Mouse (Mus musculus): ENCODE measurements around the gene Mslnl. TPM values are rescaled to one million over a fixed set of nuclear protein-coding genes. Genes with fewer than 3 reads are reported as not detected.

The Mslnl gene
- polyA plus RNA-seq, 1 experiment = 0.30 TPM

DNA sequence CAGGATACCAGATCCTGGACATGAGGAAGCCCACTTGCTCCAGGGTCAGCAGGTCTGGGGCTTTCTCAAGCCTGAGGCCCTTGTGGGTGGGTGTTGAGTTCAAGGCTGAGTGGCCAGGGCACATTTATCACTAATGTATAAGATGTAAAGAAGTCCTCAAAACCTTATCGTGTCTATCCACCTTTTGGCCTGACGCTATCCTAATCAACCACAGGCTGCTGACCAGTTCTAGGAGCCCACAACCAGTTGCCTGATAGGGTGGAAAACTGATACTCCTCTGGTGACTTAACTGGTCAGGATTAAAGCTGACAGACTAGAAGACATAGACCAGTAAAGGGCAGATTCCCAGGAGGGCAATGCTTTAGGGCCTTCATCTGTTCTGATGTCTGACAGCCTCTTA, 25.8 kb upstream of the Mslnl start:
- Histone ChIP-seq H3K4me1 (ENCODE audit: control insufficient read depth, insufficient read depth, low read length) (no peaks in the 10 kb centered on the region), H3K27me3 (ENCODE audit: control insufficient read depth, insufficient read depth, low read length, poor library complexity, severe bottlenecking) (no peaks in the 10 kb centered on the region), H3K9ac (ENCODE audit: low read depth, poor library complexity, severe bottlenecking) (no peak overlapping the region), H3K36me3 (ENCODE audit: control insufficient read depth, insufficient read depth, low read length, poor library complexity, severe bottlenecking) (no peaks in the 10 kb centered on the region), H3K9me3 (replicated peaks; ENCODE audit: control insufficient read depth, insufficient read depth, low read length, poor library complexity, severe bottlenecking) (peaks cover 13% of the 10 kb centered on the region), H3K27ac (ENCODE audit: insufficient read depth, low read length) (no peak overlapping the region), H3K4me3 (ENCODE audit: low read depth, low read length) (no peak overlapping the region)
- TF ChIP-seq CTCF (IDR thresholded peaks at IDR 0.05; ENCODE audit: low read depth, low read length) (no peak), EP300 (IDR thresholded peaks at IDR 0.05; ENCODE audit: insufficient read depth, low read depth, low read length) (no peak), POLR2A (IDR thresholded peaks at IDR 0.05; ENCODE audit: insufficient read depth, low read length) (no peak)

DNA sequence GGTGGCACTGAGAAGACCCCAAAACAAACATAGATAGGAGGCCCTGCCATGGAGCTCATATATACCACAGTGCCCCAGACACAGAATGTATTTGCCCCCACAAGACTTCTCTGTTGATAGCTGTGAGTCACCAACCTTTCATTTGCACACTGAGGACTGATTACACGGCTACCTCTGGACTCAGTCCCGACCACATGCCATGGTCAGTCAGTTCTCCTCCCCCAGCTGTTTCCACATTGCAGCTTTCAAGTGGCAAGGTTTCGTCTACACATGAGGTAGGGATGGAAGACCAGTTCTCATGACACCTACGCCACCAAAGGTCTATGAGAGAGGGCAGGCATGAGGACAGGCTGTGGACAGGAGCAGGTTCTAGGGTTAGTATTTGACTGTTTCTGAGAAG, 24.7 kb upstream of the Mslnl start:
- H3K27me3 ChIP-seq (ENCODE audit: control insufficient read depth, insufficient read depth, low read length, poor library complexity, severe bottlenecking) = no peaks in the 10 kb centered on the region
- no peak for TF ChIP-seq EP300 (IDR thresholded peaks at IDR 0.05; ENCODE audit: insufficient read depth, low read depth, low read length)
- no peak for TF ChIP-seq POLR2A (IDR thresholded peaks at IDR 0.05; ENCODE audit: insufficient read depth, low read length)
- TF ChIP-seq CTCF (IDR thresholded peaks at IDR 0.05; ENCODE audit: low read depth, low read length) = no peak
- H3K4me1 ChIP-seq (ENCODE audit: control insufficient read depth, insufficient read depth, low read length) = peaks cover 9% of the 10 kb centered on the region
- peaks cover 13% of the 10 kb centered on the region for H3K9me3 ChIP-seq (replicated peaks; ENCODE audit: control insufficient read depth, insufficient read depth, low read length, poor library complexity, severe bottlenecking)
- H3K36me3 ChIP-seq (ENCODE audit: control insufficient read depth, insufficient read depth, low read length, poor library complexity, severe bottlenecking) = no peaks in the 10 kb centered on the region
- no peak overlapping the region for H3K9ac ChIP-seq (ENCODE audit: low read depth, poor library complexity, severe bottlenecking)
- H3K27ac ChIP-seq (ENCODE audit: insufficient read depth, low read length) = no peak overlapping the region
- no peak overlapping the region for H3K4me3 ChIP-seq (ENCODE audit: low read depth, low read length)

DNA sequence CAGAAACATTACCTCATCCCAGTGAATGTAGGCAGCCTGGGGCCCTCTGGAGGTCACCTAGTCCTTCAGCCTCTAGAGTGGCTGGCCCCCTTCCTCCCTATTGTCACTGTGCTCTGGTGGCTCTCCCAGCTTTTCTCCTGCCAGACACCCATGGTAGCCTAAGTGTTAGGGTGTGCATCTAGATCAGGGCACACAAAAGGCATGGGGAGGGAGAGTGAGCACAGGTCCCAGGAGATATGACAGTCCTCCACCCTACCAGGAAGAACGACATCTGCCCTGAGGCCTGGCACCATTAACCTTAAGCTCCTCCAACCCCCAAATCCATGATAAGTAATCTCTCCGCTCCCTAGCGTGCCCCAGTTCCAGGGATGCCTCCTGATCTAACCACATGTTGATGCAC, 20.2 kb upstream of the Mslnl start:
- H3K27ac ChIP-seq (ENCODE audit: insufficient read depth, low read length) = no peak overlapping the region
- H3K4me3 ChIP-seq (ENCODE audit: low read depth, low read length) = no peak overlapping the region
- peaks cover 10% of the 10 kb centered on the region for H3K4me1 ChIP-seq (ENCODE audit: control insufficient read depth, insufficient read depth, low read length)
- H3K9ac ChIP-seq (ENCODE audit: low read depth, poor library complexity, severe bottlenecking) = no peak overlapping the region
- TF ChIP-seq EP300 (IDR thresholded peaks at IDR 0.05; ENCODE audit: insufficient read depth, low read depth, low read length) = no peak
- no peak for TF ChIP-seq CTCF (IDR thresholded peaks at IDR 0.05; ENCODE audit: low read depth, low read length)
- TF ChIP-seq POLR2A (IDR thresholded peaks at IDR 0.05; ENCODE audit: insufficient read depth, low read length) = no peak
- peaks cover 10% of the 10 kb centered on the region for H3K36me3 ChIP-seq (ENCODE audit: control insufficient read depth, insufficient read depth, low read length, poor library complexity, severe bottlenecking)
- H3K9me3 ChIP-seq (replicated peaks; ENCODE audit: control insufficient read depth, insufficient read depth, low read length, poor library complexity, severe bottlenecking) = no peaks in the 10 kb centered on the region
- H3K27me3 ChIP-seq (ENCODE audit: control insufficient read depth, insufficient read depth, low read length, poor library complexity, severe bottlenecking) = no peaks in the 10 kb centered on the region

DNA sequence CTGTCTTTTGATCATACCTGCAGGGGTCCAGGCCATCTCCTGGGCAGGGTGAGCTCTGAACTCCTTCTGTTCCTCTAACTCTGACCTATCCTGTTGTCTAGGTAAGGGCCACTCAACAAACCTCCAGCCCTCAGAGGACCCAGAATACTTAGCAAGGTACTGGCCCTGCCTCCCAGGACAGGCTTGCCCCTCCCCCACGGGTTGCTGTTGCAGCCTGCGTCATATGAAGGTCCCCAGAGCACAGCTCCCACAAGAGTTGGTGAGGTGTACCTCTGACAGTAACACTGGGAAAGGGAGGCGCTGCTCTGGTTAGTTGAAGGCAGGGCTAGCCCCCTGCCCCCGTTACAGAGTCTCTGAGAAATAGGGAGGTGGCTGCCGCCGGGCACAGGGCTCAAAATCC, 19.7 kb upstream of the Mslnl start:
- no peak overlapping the region for H3K4me3 ChIP-seq (ENCODE audit: low read depth, low read length)
- no peak for TF ChIP-seq EP300 (IDR thresholded peaks at IDR 0.05; ENCODE audit: insufficient read depth, low read depth, low read length)
- no peak for TF ChIP-seq POLR2A (IDR thresholded peaks at IDR 0.05; ENCODE audit: insufficient read depth, low read length)
- TF ChIP-seq CTCF (IDR thresholded peaks at IDR 0.05; ENCODE audit: low read depth, low read length) = no peak
- peaks cover 14% of the 10 kb centered on the region for H3K36me3 ChIP-seq (ENCODE audit: control insufficient read depth, insufficient read depth, low read length, poor library complexity, severe bottlenecking)
- no peaks in the 10 kb centered on the region for H3K9me3 ChIP-seq (replicated peaks; ENCODE audit: control insufficient read depth, insufficient read depth, low read length, poor library complexity, severe bottlenecking)
- no peak overlapping the region for H3K27ac ChIP-seq (ENCODE audit: insufficient read depth, low read length)
- 0 out of 2 replicates have a peak overlapping the region, but pooled peaks have one; percentile 49 for H3K9ac ChIP-seq (ENCODE audit: low read depth, poor library complexity, severe bottlenecking)
- H3K27me3 ChIP-seq (ENCODE audit: control insufficient read depth, insufficient read depth, low read length, poor library complexity, severe bottlenecking) = no peaks in the 10 kb centered on the region
- H3K4me1 ChIP-seq (ENCODE audit: control insufficient read depth, insufficient read depth, low read length) = peaks cover 10% of the 10 kb centered on the region

DNA sequence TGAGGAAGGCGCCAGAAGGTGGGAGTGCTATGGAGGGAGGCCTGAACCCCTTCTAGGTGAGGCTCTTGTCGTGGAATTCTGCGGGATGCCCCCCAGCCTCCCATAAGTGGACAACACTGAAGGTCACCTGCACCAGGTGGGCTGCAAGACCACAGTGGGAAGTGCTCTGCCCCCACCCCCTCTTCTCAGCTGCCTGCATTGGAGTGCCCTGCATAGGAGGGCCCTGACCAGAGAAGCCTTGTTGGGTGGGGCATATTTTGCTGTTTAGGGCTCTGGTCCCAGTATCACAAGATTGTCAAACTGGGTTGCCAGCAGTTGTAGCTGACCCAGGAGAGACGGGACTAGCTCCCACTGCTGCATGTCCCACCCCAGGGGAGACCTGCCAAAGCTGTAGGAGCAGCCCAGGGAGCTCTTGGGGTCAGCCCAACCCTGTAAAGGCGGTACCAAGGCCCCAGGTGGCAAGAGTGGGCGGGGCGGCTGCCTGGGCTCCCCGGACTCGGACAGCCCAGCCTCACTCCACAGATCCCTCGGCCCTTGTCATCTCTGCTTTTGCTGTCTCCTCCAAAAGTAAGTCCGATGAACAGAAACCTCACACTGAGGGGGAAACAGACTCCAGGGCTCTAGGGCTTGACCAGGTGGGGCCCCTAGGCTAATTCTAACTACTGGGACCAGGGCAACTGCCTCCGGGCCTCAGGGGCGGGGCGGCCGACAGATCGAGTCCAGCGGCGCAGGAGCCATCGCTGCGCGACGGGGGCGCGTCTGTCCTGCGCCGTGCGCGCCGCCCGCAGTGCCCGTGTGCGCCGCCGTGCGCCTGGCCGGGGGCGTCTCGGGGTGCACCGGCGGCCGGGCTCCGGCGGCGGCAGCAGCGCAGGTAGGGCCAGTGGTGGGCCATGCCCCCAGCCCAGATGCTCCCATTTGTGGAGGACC, 18.9 kb upstream of the Mslnl start, which contains the start of gene Gng13:
Gng13 (plus strand) TSS at position 461 of the 927 bp plus-strand sequence.
- Histone ChIP-seq H3K4me1 (ENCODE audit: control insufficient read depth, insufficient read depth, low read length) (peaks cover 10% of the 10 kb centered on the region), H3K9me3 (replicated peaks; ENCODE audit: control insufficient read depth, insufficient read depth, low read length, poor library complexity, severe bottlenecking) (no peaks in the 10 kb centered on the region), H3K27ac (ENCODE audit: insufficient read depth, low read length) (no peak within 1 kb of the TSS), H3K9ac (ENCODE audit: low read depth, poor library complexity, severe bottlenecking) (peak within 1 kb of the TSS; percentile 49), H3K36me3 (ENCODE audit: control insufficient read depth, insufficient read depth, low read length, poor library complexity, severe bottlenecking) (peaks cover 20% of the 10 kb centered on the region), H3K4me3 (ENCODE audit: low read depth, low read length) (peak within 1 kb of the TSS; percentile 51), H3K27me3 (ENCODE audit: control insufficient read depth, insufficient read depth, low read length, poor library complexity, severe bottlenecking) (no peaks in the 10 kb centered on the region)
- no peak for TF ChIP-seq POLR2A (IDR thresholded peaks at IDR 0.05; ENCODE audit: insufficient read depth, low read length)
- TF ChIP-seq EP300 (IDR thresholded peaks at IDR 0.05; ENCODE audit: insufficient read depth, low read depth, low read length) = no peak
- no peak for TF ChIP-seq CTCF (IDR thresholded peaks at IDR 0.05; ENCODE audit: low read depth, low read length)

DNA sequence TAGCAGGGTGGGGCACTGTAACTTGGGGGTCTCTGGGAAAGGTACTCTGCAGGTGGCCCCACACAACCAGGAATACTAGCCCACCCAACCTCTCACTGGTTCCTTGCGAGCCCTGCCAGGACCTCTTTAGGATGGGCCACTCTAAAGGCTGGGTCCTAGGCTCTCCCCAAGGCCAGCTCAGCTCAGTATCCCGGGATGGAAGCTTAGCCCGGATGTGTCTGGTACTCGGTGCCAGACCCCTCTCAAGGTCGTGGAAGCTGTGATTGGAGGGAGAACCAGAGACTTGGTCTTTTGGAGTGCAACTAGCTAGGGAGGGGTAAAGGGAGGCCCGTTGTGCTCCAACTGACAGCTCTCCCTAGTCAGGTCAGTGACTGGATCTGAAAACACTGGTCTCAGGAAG, 18.2 kb upstream of the Mslnl start:
- H3K9ac ChIP-seq (ENCODE audit: low read depth, poor library complexity, severe bottlenecking) = peak overlapping the region; percentile 49
- H3K4me1 ChIP-seq (ENCODE audit: control insufficient read depth, insufficient read depth, low read length) = peaks cover 10% of the 10 kb centered on the region
- no peaks in the 10 kb centered on the region for H3K9me3 ChIP-seq (replicated peaks; ENCODE audit: control insufficient read depth, insufficient read depth, low read length, poor library complexity, severe bottlenecking)
- peak overlapping the region; percentile 51 for H3K4me3 ChIP-seq (ENCODE audit: low read depth, low read length)
- TF ChIP-seq POLR2A (IDR thresholded peaks at IDR 0.05; ENCODE audit: insufficient read depth, low read length) = no peak
- no peak for TF ChIP-seq CTCF (IDR thresholded peaks at IDR 0.05; ENCODE audit: low read depth, low read length)
- TF ChIP-seq EP300 (IDR thresholded peaks at IDR 0.05; ENCODE audit: insufficient read depth, low read depth, low read length) = no peak
- no peaks in the 10 kb centered on the region for H3K27me3 ChIP-seq (ENCODE audit: control insufficient read depth, insufficient read depth, low read length, poor library complexity, severe bottlenecking)
- peaks cover 20% of the 10 kb centered on the region for H3K36me3 ChIP-seq (ENCODE audit: control insufficient read depth, insufficient read depth, low read length, poor library complexity, severe bottlenecking)
- H3K27ac ChIP-seq (ENCODE audit: insufficient read depth, low read length) = no peak overlapping the region
